In the genomic region with DNA sequence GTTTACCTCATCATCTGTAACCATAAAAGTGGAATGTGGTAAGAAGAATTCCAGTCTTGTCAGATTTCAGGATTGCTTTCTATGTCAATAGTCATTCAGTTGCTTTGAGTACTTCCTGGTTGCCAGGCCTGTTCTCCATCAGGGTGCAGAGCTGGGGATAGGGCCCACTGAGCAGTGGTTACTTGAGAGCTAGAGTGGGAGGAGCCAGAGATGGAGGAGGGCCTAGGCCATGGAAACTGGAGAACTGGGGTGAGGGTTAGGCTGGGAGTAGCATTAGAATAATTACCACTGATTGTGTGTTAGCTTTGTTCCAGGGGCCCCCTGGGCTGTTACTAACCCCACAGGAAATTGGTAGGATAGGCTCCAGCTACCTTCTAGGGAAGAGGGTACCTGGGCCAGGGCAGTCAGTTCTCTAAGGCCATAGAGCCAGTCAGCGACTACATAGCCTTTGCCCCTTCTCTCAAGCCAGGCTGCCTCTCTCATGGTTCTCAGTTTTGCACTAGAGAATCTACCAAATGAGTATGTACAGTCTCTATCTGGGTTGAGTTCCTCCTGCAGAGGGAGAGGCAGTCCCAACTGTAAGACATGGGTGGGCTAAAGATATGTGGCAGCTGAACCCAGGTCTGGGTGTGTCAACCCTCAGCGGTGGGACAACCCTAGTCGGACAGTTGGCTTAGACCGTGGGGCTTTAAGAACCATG, we compare ENCODE assay signal across 10 mouse cellular contexts. TPM values are rescaled to one million over a fixed set of nuclear protein-coding genes. Genes with fewer than 3 reads are reported as not detected.
DNase-seq lines count a peak whose midpoint lies in the region; ATAC-seq and TF ChIP-seq lines count a peak whose summit lies in the region.
"Had no signal": no experiment of that assay in that cellular context is flagged by ENCODE, and none has a peak within 500 bp of the region (broad histone marks: within the 10 kb centered on the region; RNA-seq: fewer than 3 reads in every experiment).

No protein-coding gene starts in this region.

- WGBS in intestine, postnatal 0 days: 55% methylated on average over 4 of the region's 4 CpGs

- peaks cover 13% of the 10 kb centered on the region for H3K4me1 ChIP-seq in intestine, postnatal 0 days (replicated peaks; ENCODE audit: control insufficient read depth, insufficient read depth, low read length)

- TF ChIP-seq CTCF in gastrocnemius, adult 2 months (IDR thresholded peaks at IDR 0.05): no peak
- TF ChIP-seq CTCF in intestine, postnatal 0 days (IDR thresholded peaks at IDR 0.05; ENCODE audit: low read depth): no peak

- no peaks in the 10 kb centered on the region for H3K27me3 ChIP-seq in intestine, postnatal 0 days (replicated peaks; ENCODE audit: control insufficient read depth, insufficient read depth, low read length)

- no peak for DNase-seq in gastrocnemius, adult 2 months
- DNase-seq in gastrocnemius, postnatal 14 days: no peak
- DNase-seq in MEL-GATA-1-ER (ENCODE audit: extremely low read depth, low read depth): peak; percentile 76
- DNase-seq in lung, postnatal 25 days (ENCODE audit: low spot score): peak; percentile 85
- no peak for DNase-seq in frontal cortex, postnatal 36 days (ENCODE audit: low spot score in 2 of 2)
- no peak for DNase-seq in urinary bladder, postnatal 14 days (ENCODE audit: low spot score)
- no peak for DNase-seq in cerebellum, adult 11-12 months
- DNase-seq: gastrocnemius, postnatal 10 days; thymus, adult 18-20 months had no signal

- H3K9ac ChIP-seq in intestine, postnatal 0 days (ENCODE audit: low read depth, low read length): no peak overlapping the region

- ATAC-seq in intestine, postnatal 0 days: peak; percentile 77

- intact Hi-C loops in gastrocnemius, adult 2 months (cut with DNase I): loop anchor here (5.0 kb wide), 1 partner anchor 1056 kb away; no protein-coding TSS in a partner anchor
- intact Hi-C loops in gastrocnemius, postnatal 14 days (cut with DNase I; ENCODE audit: low total_unique reads): no loop called here

- H3K36me3 ChIP-seq in intestine, postnatal 0 days (ENCODE audit: control insufficient read depth, insufficient read depth): no peaks in the 10 kb centered on the region

- H3K9me3 ChIP-seq in intestine, postnatal 0 days (ENCODE audit: control insufficient read depth): no peaks in the 10 kb centered on the region

- H3K27ac ChIP-seq in gastrocnemius, adult 2 months: peak overlapping the region; percentile 94
- H3K27ac ChIP-seq in intestine, postnatal 0 days (ENCODE audit: low read depth, low read length): no peak overlapping the region

- no peak overlapping the region for H3K4me2 ChIP-seq in intestine, postnatal 0 days (replicated peaks; ENCODE audit: low read depth)

- no peak overlapping the region for H3K4me3 ChIP-seq in gastrocnemius, adult 2 months
- H3K4me3 ChIP-seq in intestine, postnatal 0 days (ENCODE audit: low read depth, low read length): no peak overlapping the region

RNA-seq across cellular contexts. Expression of a gene that starts 23.3 kb away (rescaled TPM):
- total RNA-seq in gastrocnemius, adult 2 months (2021): 10 to 100 TPM; 24.2 to 38.4 TPM
- 10 to 100 TPM; 19.7 to 22.2 TPM for total RNA-seq in gastrocnemius, postnatal 14 days (2021)
- polyA plus RNA-seq in intestine, postnatal 0 days (2015; fragmentation: Nextera tagmentation; extraction: Ambion mirVana): 14.7 and 16.9 TPM in 2 replicates

RNA-seq across cellular contexts. Expression of a gene that starts 54.9 kb away (rescaled TPM):
- total RNA-seq in gastrocnemius, adult 2 months (2021): 10 to 100 TPM; 43.7 to 52.9 TPM
- total RNA-seq in gastrocnemius, postnatal 14 days (2021): 10 to 100 TPM; 35.7 to 38.3 TPM
- polyA plus RNA-seq in intestine, postnatal 0 days (2015; fragmentation: Nextera tagmentation; extraction: Ambion mirVana): 201 and 207 TPM in 2 replicates

RNA-seq across cellular contexts. Expression of a gene that starts 54.9 kb away (rescaled TPM):
- total RNA-seq in gastrocnemius, adult 2 months (2021): 10 to 100 TPM; 10.9 to 16.0 TPM
- 10 to 100 TPM; 23.8 to 24.0 TPM for total RNA-seq in gastrocnemius, postnatal 14 days (2021)
- polyA plus RNA-seq in intestine, postnatal 0 days (2015; fragmentation: Nextera tagmentation; extraction: Ambion mirVana): 122 and 133 TPM in 2 replicates

Comparison
In these comparisons a context has a peak if more than half of its experiments do, and no peak if none do; other contexts are left out.
1. DNase-seq: peak in MEL-GATA-1-ER (single experiment) and lung, postnatal 25 days (single experiment); none in gastrocnemius, adult 2 months (single experiment), gastrocnemius, postnatal 14 days (single experiment), frontal cortex, postnatal 36 days (0 of 2), urinary bladder, postnatal 14 days (single experiment) and cerebellum, adult 11-12 months (single experiment).